Mouse (Mus musculus) G1E-ER4 (cell line): ENCODE data around the gene Sept12. TPM values are rescaled to one million over a fixed set of nuclear protein-coding genes. Genes with fewer than 3 reads are reported as not detected.

ENCODE experiments used
- GATA1 ChIP-seq: IDR thresholded peaks from one replicate; pipeline ENCODE4 v1.8.0; 2012; ENCODE audit warnings: low read length, inconsistent platforms
- polyA plus RNA-seq: library from polyadenylated mRNA; stranded (reverse); fragments of >175 nt; gene quantifications from 2 replicates; pipeline ENCODE4 v1.2.3, GENCODE M21; 2012

Sept12 gene
- polyA plus RNA-seq, 1 experiment: not detected

GRCm38 (mm10) chr16:4957446-4957845, 40.2 kb downstream of the Sept12 start:
- TF ChIP-seq GATA1: no peak

DNA sequence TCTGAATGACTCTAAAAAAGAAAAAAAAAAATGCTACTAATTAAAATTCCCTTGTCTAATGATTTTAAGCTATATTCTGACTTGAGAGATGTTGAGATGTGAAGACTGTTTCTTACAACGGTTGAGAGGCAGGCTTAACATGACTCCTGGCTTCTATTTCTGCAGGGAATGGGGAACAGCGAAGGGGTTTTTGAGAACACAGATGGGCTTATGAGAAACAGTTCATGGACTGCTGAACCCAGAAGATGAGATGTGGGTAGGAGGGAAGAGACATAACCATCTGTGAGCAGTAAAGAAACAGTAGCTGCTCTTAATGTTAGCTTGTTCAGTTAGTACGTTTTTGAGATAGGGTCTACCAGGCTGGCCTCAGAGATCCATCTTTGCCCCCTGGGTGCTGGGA, 41.0 kb downstream of the Sept12 start:
- TF ChIP-seq GATA1: no peak

DNA sequence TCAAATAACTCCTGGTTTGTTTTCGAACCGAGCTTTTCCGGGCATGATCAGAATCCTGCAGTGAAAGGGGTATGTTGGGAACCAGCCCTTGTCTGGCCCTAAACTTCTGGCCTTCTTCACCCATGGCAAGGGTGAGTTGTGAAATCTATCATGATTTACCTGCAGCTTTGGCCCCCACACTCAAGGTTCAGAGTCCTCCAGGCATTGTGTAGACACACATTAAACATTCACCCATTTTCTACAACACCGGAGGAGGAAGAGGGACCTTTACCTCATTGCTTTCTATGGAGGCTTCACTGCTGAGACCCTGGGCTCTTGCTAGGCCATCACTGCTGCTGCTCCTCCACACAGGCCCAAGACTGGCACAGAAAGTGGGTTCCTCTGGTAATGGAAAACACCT, 50.3 kb downstream of the Sept12 start:
- TF ChIP-seq GATA1: no peak

DNA sequence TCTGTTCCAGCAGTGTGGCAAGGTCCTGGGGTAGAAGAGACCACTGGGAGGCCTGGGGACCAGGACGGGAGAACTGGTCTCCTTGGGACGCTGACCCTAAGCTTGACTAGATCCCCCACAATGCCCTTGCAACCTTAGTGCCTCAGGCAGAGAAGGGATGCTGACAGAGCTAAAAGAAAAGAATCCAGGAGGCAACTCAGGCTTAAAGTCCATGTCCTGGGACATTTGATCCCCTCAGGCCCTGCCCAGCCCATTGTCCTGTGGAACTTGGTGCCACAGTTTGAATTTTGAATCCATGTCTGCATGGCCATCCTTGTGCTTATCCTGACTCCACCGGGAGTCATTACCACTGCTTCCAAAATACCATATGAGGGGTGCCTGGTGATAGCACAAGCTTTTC, 51.5 kb downstream of the Sept12 start:
- TF ChIP-seq GATA1: no peak

GRCm38 (mm10) chr16:4945415-4945814, 52.2 kb downstream of the Sept12 start:
- TF ChIP-seq GATA1: no peak

DNA sequence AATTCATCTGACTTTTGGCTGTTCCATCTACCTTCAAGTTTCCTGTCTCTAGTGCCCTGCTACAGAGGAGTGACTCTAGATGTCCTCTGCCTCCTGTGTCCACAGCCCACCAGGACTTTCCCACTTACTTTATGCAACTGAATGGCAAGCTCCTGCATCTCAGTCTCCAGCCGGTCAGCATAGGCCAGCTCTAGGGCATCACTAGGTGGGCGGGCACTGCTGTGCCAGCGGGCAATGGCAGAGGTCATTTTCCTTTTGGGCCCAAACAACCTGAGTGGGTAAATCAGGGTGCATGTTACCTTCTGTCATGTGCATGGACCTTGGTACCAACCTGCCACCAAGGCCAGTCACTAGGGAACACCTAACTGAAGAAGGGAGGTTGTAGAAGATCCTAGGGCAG, 54.2 kb downstream of the Sept12 start:
- TF ChIP-seq GATA1: no peak

DNA sequence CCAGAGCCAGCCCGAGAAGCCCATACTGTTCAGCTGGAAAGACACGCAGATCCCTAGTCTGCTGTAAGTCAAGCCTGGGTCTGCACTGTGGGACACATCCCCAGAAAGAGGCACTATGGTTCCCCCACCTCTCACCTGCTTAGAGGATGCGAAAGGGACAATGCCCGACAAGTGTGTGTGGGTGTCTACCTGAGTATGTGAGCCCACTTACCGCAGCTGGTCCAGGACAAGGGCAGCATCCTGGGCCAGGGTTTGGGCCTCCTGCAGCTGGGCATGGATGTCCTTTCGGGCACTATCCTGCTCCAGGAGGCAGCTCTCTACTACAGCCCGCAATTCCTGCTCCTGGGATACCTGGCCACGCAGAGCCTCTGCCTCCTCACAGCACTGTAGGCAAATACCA, 54.8 kb downstream of the Sept12 start:
- TF ChIP-seq GATA1: no peak

GRCm38 (mm10) chr16:4941016-4941415, 56.6 kb downstream of the Sept12 start:
- no peak for TF ChIP-seq GATA1

DNA sequence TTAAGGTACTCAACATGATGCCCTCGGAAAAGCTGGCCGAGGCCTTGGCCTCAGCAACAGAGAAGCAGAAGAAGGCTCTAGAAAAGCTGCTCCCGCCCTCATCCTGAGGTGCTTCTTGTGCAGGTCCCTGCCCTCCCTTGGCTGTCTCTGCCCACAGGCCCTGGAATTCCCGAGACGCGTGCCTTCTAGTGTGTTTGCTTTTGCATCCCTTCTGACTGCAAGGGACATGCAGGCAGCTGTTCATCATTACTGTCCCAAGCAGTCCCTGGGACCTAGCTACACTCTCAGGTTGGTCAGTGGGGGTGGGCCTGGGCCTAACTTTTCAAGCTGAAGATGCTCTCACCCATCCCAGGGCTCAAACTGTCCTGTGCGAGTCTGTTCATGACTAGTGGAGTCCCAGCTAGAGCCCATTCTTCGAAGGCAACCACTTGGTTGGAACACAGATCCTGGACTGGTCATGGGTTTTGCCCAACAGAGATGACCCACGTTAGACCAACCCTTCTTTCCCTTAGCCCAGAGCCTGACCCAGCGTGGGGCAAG, 57.3 kb downstream of the Sept12 start:
- TF ChIP-seq GATA1: no peak

DNA sequence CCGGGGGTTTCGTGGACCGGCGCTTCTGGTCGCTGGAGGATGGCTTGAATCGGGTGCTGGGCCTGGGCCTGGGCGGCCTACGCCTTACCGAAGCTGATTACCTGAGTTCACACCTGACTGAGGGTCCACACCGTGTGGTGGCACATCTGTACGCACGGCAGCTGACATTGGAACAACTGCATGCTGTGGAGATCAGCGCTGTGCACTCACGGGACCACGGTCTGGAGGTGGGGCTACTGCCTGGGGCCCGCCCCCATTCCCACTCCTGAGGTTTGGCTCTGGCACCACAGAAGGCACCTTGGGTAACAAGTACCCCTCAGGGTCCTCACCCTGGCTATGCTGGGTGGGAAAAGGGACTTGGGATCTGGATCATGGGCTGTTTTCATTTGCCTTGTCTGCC, 58.2 kb downstream of the Sept12 start:
- no peak for TF ChIP-seq GATA1

DNA sequence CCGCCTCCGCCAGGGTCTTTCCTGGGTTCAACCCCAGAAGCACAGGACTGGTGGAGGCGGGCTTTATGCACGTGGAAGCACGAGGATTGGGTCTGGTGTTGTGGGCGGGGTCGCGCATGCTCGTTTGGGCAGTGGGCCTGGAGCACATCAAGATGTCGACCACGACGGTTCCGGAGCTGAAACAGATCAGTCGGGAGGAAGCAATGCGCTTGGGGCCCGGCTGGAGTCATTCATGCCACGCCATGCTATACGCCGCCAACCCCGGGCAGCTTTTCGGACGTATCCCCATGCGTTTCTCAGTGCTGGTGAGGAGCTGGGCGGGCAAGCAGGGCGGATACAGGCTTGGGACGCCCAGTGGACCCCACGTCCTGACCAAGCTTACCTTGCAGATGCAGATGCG, 58.7 kb downstream of the Sept12 start:
- no peak for TF ChIP-seq GATA1

GRCm38 (mm10) chr16:4938461-4938860, 59.2 kb downstream of the Sept12 start, which contains the start of gene Nudt16l1:
Gene Nudt16l1 (plus strand): TSS chr16:4938761.
- TF ChIP-seq GATA1: no peak

- TF ChIP-seq GATA1: no peak
These were observed 60.1 kb downstream of the Sept12 start for GRCm38 (mm10) chr16:4937351-4938190.

Other genes with a start within 250 kb of the Sept12 start
- 34.7 and 56.1 TPM in 2 replicates for gene Cdip1, start 207.6 kb downstream of the Sept12 start, polyA plus RNA-seq
- gene 4930562C15Rik, start 162.4 kb downstream of the Sept12 start, polyA plus RNA-seq: not detected in 2 replicates
- gene Ubald1, start 117.5 kb downstream of the Sept12 start, polyA plus RNA-seq: 162 and 189 TPM in 2 replicates
- 21.5 and 23.9 TPM in 2 replicates for gene Mgrn1, start 111.6 kb downstream of the Sept12 start, polyA plus RNA-seq
- gene Nudt16l1, start 59.1 kb downstream of the Sept12 start, polyA plus RNA-seq: 45.2 and 49.4 TPM in 2 replicates
- 21.3 and 23.5 TPM in 2 replicates for gene Anks3, start 33.6 kb downstream of the Sept12 start, polyA plus RNA-seq
- not detected in 2 replicates for gene Smim22, start 9.4 kb upstream of the Sept12 start, polyA plus RNA-seq
- 17.5 and 28.8 TPM in 2 replicates for gene Rogdi, start 15.7 kb upstream of the Sept12 start, polyA plus RNA-seq
- 17.1 and 26.7 TPM in 2 replicates for gene Glyr1, start 52.0 kb upstream of the Sept12 start, polyA plus RNA-seq
- 15.6 and 16.6 TPM in 2 replicates for gene Ubn1, start 52.2 kb upstream of the Sept12 start, polyA plus RNA-seq
- not detected in 2 replicates for gene Ppl, start 134.6 kb upstream of the Sept12 start, polyA plus RNA-seq
- gene Sec14l5, start 149.3 kb upstream of the Sept12 start, polyA plus RNA-seq: not detected in 2 replicates
- 22.6 and 25.4 TPM in 2 replicates for gene Nagpa, start 206.2 kb upstream of the Sept12 start, polyA plus RNA-seq
- gene AU021092, start 224.4 kb upstream of the Sept12 start, polyA plus RNA-seq: not detected in 2 replicates
- 4.3 and 9.2 TPM in 2 replicates for gene Alg1, start 235.8 kb upstream of the Sept12 start, polyA plus RNA-seq